Mouse (Mus musculus): ENCODE results near the gene Il20ra.

Gene Il20ra

DNA sequence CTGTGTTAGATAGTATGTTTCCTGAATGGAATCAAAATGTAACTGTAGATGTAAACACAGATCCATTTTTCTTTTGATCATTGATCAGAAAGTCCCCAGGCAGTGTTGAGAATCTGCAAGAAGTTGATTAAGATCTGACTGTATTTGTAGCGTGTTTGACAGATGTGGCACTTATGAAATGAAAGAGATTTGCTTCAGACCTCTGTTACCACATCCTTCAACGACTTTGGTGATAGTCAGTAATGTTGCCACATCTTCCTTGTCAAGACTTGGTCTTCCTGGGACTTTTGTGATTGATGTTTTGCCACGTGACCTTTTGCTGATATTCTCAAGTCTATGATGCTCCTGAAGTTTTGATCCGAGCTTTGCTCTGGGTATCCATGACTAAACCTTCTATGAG is 35.3 kb downstream of the Il20ra start:
- DNase-seq (ENCODE audit: low spot score in 2 of 2): no peak

DNA sequence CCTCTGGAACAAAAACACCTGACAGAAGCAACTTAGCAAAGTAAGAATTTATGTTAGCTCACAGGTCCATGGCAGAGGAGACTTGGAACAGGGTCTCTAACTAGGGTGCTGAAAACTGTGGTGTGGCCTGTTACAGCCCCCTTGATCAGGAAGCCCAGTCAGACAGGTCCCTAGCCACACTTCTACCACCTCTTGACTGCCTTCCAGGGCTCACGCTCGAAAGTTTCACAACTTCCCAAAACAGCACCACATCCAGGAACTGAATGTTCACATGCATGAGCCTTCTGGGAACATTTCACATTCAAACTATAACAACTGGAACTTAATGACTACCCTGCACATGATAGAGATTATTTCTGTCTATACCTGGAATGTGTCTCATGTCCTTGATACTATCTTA is 53.1 kb downstream of the Il20ra start:
- no peak for DNase-seq (ENCODE audit: low spot score in 2 of 2)

DNA sequence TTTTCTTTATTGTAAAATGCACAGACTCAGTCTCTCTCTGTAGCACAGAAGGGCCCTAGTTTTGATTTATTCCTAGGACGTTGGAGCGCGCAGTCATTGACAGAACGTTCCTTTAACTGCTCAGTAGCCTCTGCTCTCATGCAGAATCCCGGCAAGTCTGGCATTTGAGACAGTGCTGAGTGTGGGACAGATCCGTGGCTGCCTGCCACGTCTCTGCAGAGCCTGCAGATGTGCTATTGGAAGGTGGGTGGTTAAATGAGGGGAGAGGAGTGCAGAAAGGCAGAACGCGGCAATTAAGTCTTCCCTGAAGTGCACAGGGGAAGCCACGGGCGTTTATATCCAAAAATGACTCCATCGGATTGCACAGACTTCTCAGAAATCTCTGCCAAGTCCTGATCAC is 66.7 kb downstream of the Il20ra start:
- DNase-seq (ENCODE audit: low spot score in 2 of 2): no peak

DNA sequence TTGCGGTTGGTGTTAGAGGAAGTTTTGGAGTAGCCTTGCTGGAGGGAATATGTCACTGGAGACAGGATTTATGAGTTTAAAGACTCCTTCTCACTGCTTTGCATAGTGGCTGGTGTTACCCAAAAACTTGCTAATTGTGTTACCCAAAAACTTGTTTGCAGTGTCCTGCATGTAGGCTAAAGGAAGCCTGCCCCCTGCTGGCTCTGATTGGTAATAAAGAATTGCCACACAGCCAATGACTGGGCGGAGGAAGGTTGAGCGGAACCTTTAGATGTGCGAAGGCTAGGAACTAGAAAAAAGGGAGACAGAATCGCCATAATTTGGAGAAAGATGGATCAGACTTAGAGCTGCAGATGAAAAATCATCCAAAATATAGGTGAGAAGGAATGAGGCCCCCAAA is 69.0 kb downstream of the Il20ra start:
- peak; percentile 31 to 67 for DNase-seq (ENCODE audit: low spot score in 2 of 2)

DNA sequence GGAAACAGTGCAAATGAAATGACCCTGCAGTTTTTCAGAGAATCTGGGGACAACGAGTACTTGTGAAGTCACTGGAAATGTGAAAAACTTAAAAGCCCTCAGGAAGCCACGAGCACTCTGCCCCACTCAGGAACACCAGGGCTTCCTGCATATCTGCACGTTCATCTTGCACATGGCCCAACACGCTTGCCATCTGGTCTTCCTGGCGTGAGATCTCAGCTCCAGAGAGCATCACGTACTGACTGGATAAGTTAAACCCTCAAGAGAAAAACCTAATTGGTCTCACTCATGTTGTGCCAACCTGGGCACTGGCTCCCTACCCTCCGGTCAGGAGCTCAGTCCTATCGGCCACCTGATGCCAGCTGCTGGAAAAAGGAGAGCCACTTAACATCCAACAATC is 82.6 kb downstream of the Il20ra start:
- DNase-seq (ENCODE audit: low spot score in 2 of 2): no peak

DNA sequence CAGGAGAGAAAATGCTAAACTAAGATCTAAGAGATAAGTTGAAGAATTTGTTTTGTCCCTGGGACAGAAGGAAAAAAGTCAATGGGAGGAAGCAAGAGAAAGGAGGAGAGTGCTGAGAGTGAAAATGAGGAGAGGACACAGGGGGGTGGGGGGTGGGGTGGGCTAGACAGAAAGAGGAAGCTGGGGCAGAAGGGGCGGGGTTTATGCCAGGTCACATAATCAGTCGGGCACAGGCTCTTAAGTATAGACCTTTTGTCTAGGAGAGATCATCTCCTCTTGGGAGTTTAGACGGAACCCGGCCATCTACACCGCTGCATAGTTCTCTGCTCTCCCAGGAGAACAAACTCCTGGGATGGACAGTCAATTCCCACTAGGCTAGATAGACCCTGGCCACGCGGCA is 90.6 kb downstream of the Il20ra start:
- no peak for DNase-seq (ENCODE audit: low spot score in 2 of 2)

DNA sequence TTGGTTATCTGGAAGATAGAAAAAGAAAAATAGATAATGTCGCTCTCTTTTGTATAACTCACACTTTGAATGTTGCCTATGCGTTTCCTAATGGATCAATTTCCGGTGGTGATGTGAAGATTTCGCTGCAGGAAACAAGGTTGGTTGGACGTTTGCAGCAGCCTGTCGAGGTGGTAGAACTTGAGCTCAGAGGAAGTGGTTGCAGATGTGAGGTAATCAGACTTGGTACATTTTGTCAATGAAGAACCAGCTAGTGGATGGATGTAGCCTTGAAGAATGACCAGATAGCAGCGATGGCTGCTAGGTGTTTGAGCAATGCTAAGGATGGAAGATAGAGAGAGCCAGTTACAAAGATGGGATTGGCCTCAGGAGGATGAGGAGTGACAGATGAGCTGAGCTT is 92.4 kb downstream of the Il20ra start:
- no peak for DNase-seq (ENCODE audit: low spot score in 2 of 2)
